Mouse (Mus musculus) embryonic facial prominence, embryonic 15.5 days (tissue): ENCODE results near the gene Hyou1. TPM values are rescaled to one million over a fixed set of nuclear protein-coding genes. Genes with fewer than 3 reads are reported as not detected.
"Not testable (repeated sequence)": the region's sequence is repeated elsewhere in the genome, so short reads cannot be mapped to it uniquely, and the experiment has no call there.

Source experiments
- ATAC-seq: fragments of 200-750 bp; cut with Nextera tagmentation; 2 replicates; pipeline ENCODE4 v1.8.0; 2017; ENCODE audit warnings: low read depth, moderate TSS enrichment; ENCODE audit not compliant: insufficient number of reproducible peaks, low FRiP score, low TSS enrichment
- H3K27ac ChIP-seq: fragments of 300-500 bp; sonication (generic); replicated peaks from 2 replicates; pipeline ENCODE4 v1.5.1; 2015; ENCODE audit warnings: mild to moderate bottlenecking, inconsistent platforms
- H3K27me3 ChIP-seq: fragments of 300-500 bp; sonication (generic); 2 replicates; pipeline ENCODE4 v1.6.1; 2015; ENCODE audit warnings: inconsistent platforms
- H3K36me3 ChIP-seq: fragments of 300-500 bp; sonication (generic); 2 replicates; pipeline ENCODE4 v1.6.1; 2015; ENCODE audit warnings: mild to moderate bottlenecking, inconsistent platforms
- H3K4me1 ChIP-seq: fragments of 300-500 bp; sonication (generic); 2 replicates; pipeline ENCODE4 v1.6.1; 2015; ENCODE audit warnings: inconsistent platforms
- H3K4me2 ChIP-seq: fragments of 300-500 bp; sonication (generic); replicated peaks from 2 replicates; pipeline ENCODE4 v1.6.1; 2015; ENCODE audit warnings: mild to moderate bottlenecking, inconsistent platforms
- H3K4me3 ChIP-seq: fragments of 300-500 bp; sonication (generic); replicated peaks from 2 replicates; pipeline ENCODE4 v1.5.1; 2015; ENCODE audit warnings: mild to moderate bottlenecking, inconsistent platforms
- H3K9ac ChIP-seq: fragments of 300-500 bp; sonication (generic); 2 replicates; pipeline ENCODE4 v1.6.1; 2015; ENCODE audit warnings: inconsistent platforms
- H3K9me3 ChIP-seq: fragments of 300-500 bp; sonication (generic); replicated peaks from 2 replicates; pipeline ENCODE4 v1.6.1; 2016; ENCODE audit warnings: inconsistent platforms
- WGBS: fragments of 180-500 bp; shearing (Covaris S2); methylation state at CpG from one replicate; pipeline ENCODE4 v1.1.7; 2015; 5-methylcytosine and 5-hydroxymethylcytosine counted together
- polyA plus RNA-seq: library from polyadenylated mRNA; unstranded; fragments of >200 nt; fragmentation: Nextera tagmentation; extraction: Ambion mirVana; gene quantifications from 2 replicates; pipeline ENCODE4 v1.2.1, GENCODE M21; 2015

Hyou1 gene
- polyA plus RNA-seq, 1 experiment from 2014 or later, result 31.1 TPM

DNA sequence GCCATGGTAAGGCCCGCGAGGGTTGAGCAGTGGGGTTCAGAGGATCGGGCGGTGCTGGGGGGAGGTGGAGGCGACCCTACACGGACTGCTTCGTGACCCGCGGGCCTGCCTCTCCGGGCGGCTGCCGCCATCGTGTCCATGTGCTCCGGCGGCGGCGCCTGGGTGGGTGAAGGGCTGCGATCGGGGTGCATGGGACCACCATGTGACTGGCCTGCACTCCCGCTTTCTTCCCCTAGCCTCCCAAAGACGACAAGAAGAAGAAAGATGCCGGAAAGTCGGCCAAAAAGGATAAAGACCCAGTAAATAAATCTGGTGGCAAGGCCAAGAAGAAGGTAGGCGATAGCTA is 28.4 kb downstream of the Hyou1 start:
- no peak for ATAC-seq
- Histone ChIP-seq H3K36me3 (peaks cover 66% of the 10 kb centered on the region), H3K27ac (peak overlapping the region; percentile 99), H3K9ac (peak overlapping the region; percentile 78), H3K4me2 (peak overlapping the region; percentile 65), H3K27me3 (no peaks in the 10 kb centered on the region), H3K4me3 (peak overlapping the region; percentile 88), H3K9me3 (no peaks in the 10 kb centered on the region), H3K4me1 (peaks cover 13% of the 10 kb centered on the region; the same call in 1 of the 2 replicates)
- WGBS, result under 1% methylated on average over 24 of the region's 24 CpGs

DNA sequence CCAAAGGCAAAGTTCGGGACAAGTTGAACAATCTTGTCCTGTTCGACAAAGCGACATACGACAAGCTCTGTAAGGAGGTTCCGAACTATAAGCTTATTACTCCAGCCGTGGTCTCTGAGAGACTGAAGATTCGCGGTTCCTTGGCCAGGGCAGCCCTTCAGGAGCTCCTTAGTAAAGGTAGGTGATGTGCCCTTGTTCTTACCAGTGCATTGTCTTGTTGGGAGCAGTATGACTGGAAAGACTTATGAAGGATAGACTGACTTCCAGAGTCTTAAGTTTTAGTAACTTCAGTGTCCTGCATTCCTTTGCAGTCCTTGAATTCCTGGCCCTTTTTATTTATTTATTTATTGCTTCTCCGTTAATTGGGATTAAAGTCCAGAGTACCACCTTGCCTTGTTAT is 29.4 kb downstream of the Hyou1 start:
- Histone ChIP-seq H3K4me3 (peak overlapping the region; percentile 88), H3K36me3 (peaks cover 67% of the 10 kb centered on the region), H3K4me1 (peaks cover 13% of the 10 kb centered on the region; the same call in 1 of the 2 replicates), H3K4me2 (peak overlapping the region; percentile 65)
- WGBS, result 79% methylated on average over 9 of the region's 9 CpGs
- H3K9me3 ChIP-seq, H3K27ac ChIP-seq, ATAC-seq, H3K9ac ChIP-seq, H3K27me3 ChIP-seq: not testable (repeated sequence)

DNA sequence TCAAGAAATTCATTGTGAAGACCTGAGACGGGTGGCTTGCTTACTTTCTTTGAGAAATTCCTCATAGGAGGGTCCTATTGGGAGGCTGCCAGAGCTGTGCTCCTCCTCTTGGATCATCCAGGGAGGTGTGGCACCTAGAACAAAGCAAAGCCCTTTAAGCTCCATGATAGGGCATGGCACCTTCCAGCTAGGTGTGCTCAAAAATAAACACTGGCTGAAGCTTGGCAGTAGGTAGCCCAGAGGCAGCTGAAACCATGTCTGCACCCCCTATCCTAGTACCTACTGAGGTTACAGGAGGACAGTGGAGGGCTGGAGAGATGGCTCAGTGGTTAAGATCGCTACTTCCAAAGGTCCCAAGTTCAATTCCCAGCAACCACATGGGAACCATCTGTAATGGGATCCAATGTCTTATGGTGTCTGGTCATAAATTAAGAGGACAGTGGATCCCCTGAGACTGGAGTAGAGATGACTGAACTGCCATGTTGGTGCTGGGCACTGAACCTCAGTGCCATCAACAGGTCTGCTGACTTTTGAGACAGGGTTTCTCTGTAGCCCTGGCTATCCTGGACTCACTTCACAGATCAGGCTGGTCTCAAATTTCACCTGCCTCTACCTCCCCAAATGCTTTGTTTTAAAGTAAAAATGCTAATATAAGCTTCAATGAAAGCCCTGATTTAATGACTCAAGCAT is 31.5 kb downstream of the Hyou1 start:
- no peak overlapping the region for H3K9ac ChIP-seq
- ATAC-seq, result no peak
- H3K36me3 ChIP-seq, result peaks cover 59% of the 10 kb centered on the region
- no peak overlapping the region for H3K27ac ChIP-seq
- WGBS, result 80% methylated on average over 2 of the region's 2 CpGs
- H3K27me3 ChIP-seq, result no peaks in the 10 kb centered on the region
- no peaks in the 10 kb centered on the region for H3K9me3 ChIP-seq
- H3K4me2 ChIP-seq, result no peak overlapping the region
- H3K4me1 ChIP-seq, result peaks cover 12% of the 10 kb centered on the region; the same call in 1 of the 2 replicates
- H3K4me3 ChIP-seq, result no peak overlapping the region

DNA sequence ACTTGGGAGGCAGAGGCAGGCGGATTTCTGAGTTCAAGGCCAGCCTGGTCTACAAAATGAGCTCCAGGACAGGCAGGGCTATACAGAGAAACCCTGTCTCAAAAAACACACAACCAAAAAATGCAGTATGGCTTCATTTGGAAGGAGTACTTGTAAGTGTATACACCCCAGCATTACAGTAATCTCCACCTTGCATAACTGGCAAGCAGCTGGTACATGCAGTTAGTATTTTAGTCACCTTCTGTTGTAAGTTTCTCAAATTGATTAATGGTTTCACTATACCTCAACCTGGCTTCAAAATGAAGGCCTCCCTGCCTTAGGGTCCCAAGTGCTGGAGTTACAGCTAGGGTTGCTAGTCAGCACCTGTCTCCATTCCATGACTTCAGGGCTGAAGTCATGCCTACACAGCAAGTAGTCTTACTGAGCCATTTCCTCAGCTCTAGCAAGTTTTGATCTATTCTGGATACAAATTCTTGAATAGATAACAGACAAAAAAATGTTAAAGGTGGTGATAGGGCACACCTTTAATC is 32.4 kb downstream of the Hyou1 start:
- Histone ChIP-seq H3K9me3 (no peaks in the 10 kb centered on the region), H3K27me3 (no peaks in the 10 kb centered on the region), H3K4me3 (no peak overlapping the region), H3K4me1 (peaks cover 7% of the 10 kb centered on the region; the same call in 1 of the 2 replicates), H3K9ac (no peak overlapping the region), H3K27ac (0 out of 2 replicates have a peak overlapping the region, but pooled peaks have one; percentile 4), H3K4me2 (no peak overlapping the region), H3K36me3 (peaks cover 62% of the 10 kb centered on the region)
- 81% methylated on average over 1 of the region's 1 CpGs for WGBS
- no peak for ATAC-seq

- H3K4me3 ChIP-seq, result no peak overlapping the region
- H3K9ac ChIP-seq, result no peak overlapping the region
- no peaks in the 10 kb centered on the region for H3K27me3 ChIP-seq
- peaks cover 11% of the 10 kb centered on the region for H3K4me1 ChIP-seq
- H3K4me2 ChIP-seq, result no peak overlapping the region
- no peaks in the 10 kb centered on the region for H3K9me3 ChIP-seq
- ATAC-seq, result no peak
- WGBS, result 83% methylated on average over 4 of the region's 4 CpGs
- H3K27ac ChIP-seq, result no peak overlapping the region
- H3K36me3 ChIP-seq, result peaks cover 62% of the 10 kb centered on the region
These were observed 33.0 kb downstream of the Hyou1 start for GRCm38 (mm10) chr9:44412306-44412705.

DNA sequence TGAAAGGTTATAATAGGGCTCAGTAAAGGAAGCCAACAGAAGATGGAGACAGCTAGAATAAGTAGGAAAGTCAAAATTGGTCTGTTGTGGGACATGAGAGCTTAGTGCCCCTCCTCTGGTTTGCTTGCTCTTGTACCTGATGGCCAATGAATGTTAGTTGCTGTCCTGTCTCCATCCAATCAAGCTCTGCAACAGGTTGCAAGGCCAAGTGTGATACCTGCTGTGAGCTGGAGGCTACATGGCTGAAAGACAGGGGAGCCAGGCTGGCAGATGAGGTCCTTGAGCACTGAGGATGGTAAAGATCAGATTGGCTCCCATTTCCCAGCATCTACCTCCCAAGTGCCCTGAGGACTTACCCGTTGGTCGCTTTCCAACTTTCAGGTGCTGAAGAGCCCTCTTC is 33.5 kb downstream of the Hyou1 start:
- H3K27me3 ChIP-seq, result no peaks in the 10 kb centered on the region
- peaks cover 13% of the 10 kb centered on the region for H3K4me1 ChIP-seq
- no peak overlapping the region for H3K4me2 ChIP-seq
- no peaks in the 10 kb centered on the region for H3K9me3 ChIP-seq
- H3K27ac ChIP-seq, result no peak overlapping the region
- WGBS, result 58% methylated on average over 2 of the region's 2 CpGs
- ATAC-seq, result no peak
- H3K9ac ChIP-seq, result no peak overlapping the region
- H3K4me3 ChIP-seq, result no peak overlapping the region
- H3K36me3 ChIP-seq, result peaks cover 62% of the 10 kb centered on the region

GRCm38 (mm10) chr9:44417156-44417891 is 38.0 kb downstream of the Hyou1 start:
- peak overlapping the region; percentile 80 for H3K27ac ChIP-seq
- peak overlapping the region; percentile 79 for H3K9ac ChIP-seq
- ATAC-seq, result peak; percentile 6; the same call in 1 of the 2 replicates
- peak overlapping the region; percentile 88 for H3K4me2 ChIP-seq
- WGBS, result 6% methylated on average over 26 of the region's 26 CpGs
- peak overlapping the region; percentile 78 for H3K4me3 ChIP-seq
- H3K36me3 ChIP-seq, result peaks cover 26% of the 10 kb centered on the region
- H3K4me1 ChIP-seq, result peaks cover 6% of the 10 kb centered on the region; the same call in 1 of the 2 replicates
- no peaks in the 10 kb centered on the region for H3K27me3 ChIP-seq
- no peaks in the 10 kb centered on the region for H3K9me3 ChIP-seq

GRCm38 (mm10) chr9:44417892-44418363 is 38.6 kb downstream of the Hyou1 start:
- ATAC-seq, result peak; percentile 88
- H3K4me1 ChIP-seq, result peaks cover 6% of the 10 kb centered on the region; the same call in 1 of the 2 replicates
- H3K4me3 ChIP-seq, result peak overlapping the region; percentile 78
- H3K4me2 ChIP-seq, result peak overlapping the region; percentile 88
- peak overlapping the region; percentile 80 for H3K27ac ChIP-seq
- under 1% methylated on average over 38 of the region's 38 CpGs for WGBS
- H3K9me3 ChIP-seq, result no peaks in the 10 kb centered on the region
- H3K36me3 ChIP-seq, result peaks cover 20% of the 10 kb centered on the region
- H3K27me3 ChIP-seq, result no peaks in the 10 kb centered on the region
- peak overlapping the region; percentile 79 for H3K9ac ChIP-seq

- Histone ChIP-seq H3K27me3 (no peaks in the 10 kb centered on the region), H3K27ac (peak within 1 kb of the TSS; percentile 80), H3K4me1 (peaks cover 6% of the 10 kb centered on the region; the same call in 1 of the 2 replicates), H3K9me3 (no peaks in the 10 kb centered on the region), H3K4me2 (peak within 1 kb of the TSS; percentile 88), H3K36me3 (peaks cover 11% of the 10 kb centered on the region; the same call in 1 of the 2 replicates), H3K4me3 (peak within 1 kb of the TSS; percentile 78), H3K9ac (peak within 1 kb of the TSS; percentile 79)
- WGBS, result 72% methylated on average over 14 of the region's 14 CpGs
- ATAC-seq, result no peak
These were observed 39.5 kb downstream of the Hyou1 start, which contains the start of gene Ccdc84 for GRCm38 (mm10) chr9:44418519-44419385. Ccdc84 (minus strand) TSS chr9:44418569.

DNA sequence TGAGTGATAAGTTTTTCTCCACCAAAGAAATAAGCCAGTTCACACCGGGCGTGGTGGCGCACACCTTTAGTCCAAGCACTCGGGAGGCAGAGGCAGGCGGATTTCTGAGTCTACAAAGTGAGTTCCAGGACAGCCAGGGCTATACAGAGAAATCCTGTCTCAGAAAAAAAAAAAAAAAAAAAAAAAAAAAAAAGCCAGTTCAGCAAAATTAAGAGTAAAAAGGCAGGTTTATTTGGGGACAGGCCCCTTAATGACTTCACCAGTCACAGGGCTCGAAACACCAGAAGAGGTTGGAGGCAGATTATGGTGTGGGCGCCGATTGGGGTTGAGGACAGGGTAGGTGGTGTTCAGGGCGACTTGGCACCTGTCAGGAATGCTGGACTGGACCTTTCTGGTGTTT is 40.4 kb downstream of the Hyou1 start:
- not testable (repeated sequence) for H3K9me3 ChIP-seq, H3K4me2 ChIP-seq, H3K27ac ChIP-seq, H3K9ac ChIP-seq, ATAC-seq, H3K4me1 ChIP-seq, H3K4me3 ChIP-seq, H3K27me3 ChIP-seq, H3K36me3 ChIP-seq
- WGBS, result 95% methylated on average over 9 of the region's 9 CpGs
